Mouse (Mus musculus): ENCODE measurements around the gene Fam122a. TPM values are rescaled to one million over a fixed set of nuclear protein-coding genes. Genes with fewer than 3 reads are reported as not detected.

The Fam122a gene
- 12.6 and 18.0 TPM in 2 replicates for polyA plus RNA-seq (2011; ENCODE audit: insufficient read length, low read depth, missing spikeins)

GRCm38 (mm10) chr19:24476929-24477882 lies at the start of gene Fam122a:
Gene Fam122a, minus strand, starts transcription at chr19:24477356.
- H3K27ac ChIP-seq (ENCODE audit: insufficient read depth, low read length): peak within 1 kb of the TSS; percentile 43
- peak within 1 kb of the TSS; percentile 88 for H3K4me3 ChIP-seq (ENCODE audit: insufficient read depth, low read length)
- no peaks in the 10 kb centered on the region for H3K4me1 ChIP-seq (ENCODE audit: control insufficient read depth, insufficient read depth, low read length)
- TF ChIP-seq CTCF (IDR thresholded peaks at IDR 0.05; ENCODE audit: borderline replicate concordance, insufficient read depth, low read length): no peak
- TF ChIP-seq POLR2A (IDR thresholded peaks at IDR 0.05; ENCODE audit: low read depth, low read length): peak; percentile 86

GRCm38 (mm10) chr19:24523476-24524313 lies 46.5 kb upstream of the Fam122a start:
- TF ChIP-seq POLR2A (IDR thresholded peaks at IDR 0.05; ENCODE audit: low read depth, low read length) (no peak), CTCF (IDR thresholded peaks at IDR 0.05; ENCODE audit: borderline replicate concordance, insufficient read depth, low read length) (no peak)
- H3K27ac ChIP-seq (ENCODE audit: insufficient read depth, low read length): no peak overlapping the region
- H3K4me1 ChIP-seq (ENCODE audit: control insufficient read depth, insufficient read depth, low read length): no peaks in the 10 kb centered on the region
- no peak overlapping the region for H3K4me3 ChIP-seq (ENCODE audit: insufficient read depth, low read length)

DNA sequence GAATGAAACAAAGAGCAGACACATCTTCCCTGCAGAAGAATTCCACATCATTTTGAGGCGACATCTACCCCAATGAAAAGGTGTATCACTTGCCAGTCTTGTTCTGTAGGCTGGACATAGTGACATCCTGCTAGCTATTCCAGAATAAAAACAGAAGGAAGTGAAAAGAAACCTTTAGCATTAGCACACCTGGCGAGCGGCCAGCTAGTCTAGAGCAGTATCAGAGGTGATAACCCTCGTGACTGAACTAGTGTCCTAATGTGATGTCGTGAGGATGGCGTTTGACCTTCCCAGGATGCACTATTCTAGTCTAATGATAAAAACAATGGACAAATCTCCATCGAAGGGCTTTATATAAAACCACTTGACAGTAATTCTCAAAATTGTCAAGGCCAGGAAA lies 44.8 kb upstream of the Fam122a start:
- Histone ChIP-seq H3K27ac (ENCODE audit: insufficient read depth, low read length) (no peak overlapping the region), H3K4me3 (ENCODE audit: insufficient read depth, low read length) (no peak overlapping the region), H3K4me1 (ENCODE audit: control insufficient read depth, insufficient read depth, low read length) (no peaks in the 10 kb centered on the region)
- TF ChIP-seq CTCF (IDR thresholded peaks at IDR 0.05; ENCODE audit: borderline replicate concordance, insufficient read depth, low read length): no peak
- TF ChIP-seq POLR2A (IDR thresholded peaks at IDR 0.05; ENCODE audit: low read depth, low read length): no peak

DNA sequence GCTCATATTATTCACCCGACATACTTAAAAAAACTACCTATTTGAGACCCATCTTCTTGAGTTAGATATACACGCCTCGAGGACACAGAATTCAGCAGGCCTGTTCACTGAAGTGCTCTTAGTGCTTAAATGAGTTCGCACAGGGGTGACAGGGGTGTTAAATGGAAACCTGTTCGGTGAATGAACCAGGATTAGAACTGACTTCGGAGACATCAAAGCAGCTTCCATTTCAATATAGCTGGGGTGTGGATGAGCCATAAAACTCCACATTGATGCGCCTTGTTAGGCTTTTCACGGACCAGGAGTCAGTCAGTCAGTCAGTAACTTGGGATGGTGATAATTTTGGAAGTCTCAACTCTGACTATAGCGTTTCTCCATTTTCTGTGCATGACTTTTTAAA lies 44.0 kb upstream of the Fam122a start:
- Histone ChIP-seq H3K4me3 (ENCODE audit: insufficient read depth, low read length) (no peak overlapping the region), H3K27ac (ENCODE audit: insufficient read depth, low read length) (no peak overlapping the region), H3K4me1 (ENCODE audit: control insufficient read depth, insufficient read depth, low read length) (no peaks in the 10 kb centered on the region)
- no peak for TF ChIP-seq CTCF (IDR thresholded peaks at IDR 0.05; ENCODE audit: borderline replicate concordance, insufficient read depth, low read length)
- TF ChIP-seq POLR2A (IDR thresholded peaks at IDR 0.05; ENCODE audit: low read depth, low read length): no peak

- TF ChIP-seq CTCF (IDR thresholded peaks at IDR 0.05; ENCODE audit: borderline replicate concordance, insufficient read depth, low read length) (no peak), POLR2A (IDR thresholded peaks at IDR 0.05; ENCODE audit: low read depth, low read length) (no peak)
- H3K4me1 ChIP-seq (ENCODE audit: control insufficient read depth, insufficient read depth, low read length): no peaks in the 10 kb centered on the region
Measured at GRCm38 (mm10) chr19:24519732-24520409, 42.7 kb upstream of the Fam122a start.

DNA sequence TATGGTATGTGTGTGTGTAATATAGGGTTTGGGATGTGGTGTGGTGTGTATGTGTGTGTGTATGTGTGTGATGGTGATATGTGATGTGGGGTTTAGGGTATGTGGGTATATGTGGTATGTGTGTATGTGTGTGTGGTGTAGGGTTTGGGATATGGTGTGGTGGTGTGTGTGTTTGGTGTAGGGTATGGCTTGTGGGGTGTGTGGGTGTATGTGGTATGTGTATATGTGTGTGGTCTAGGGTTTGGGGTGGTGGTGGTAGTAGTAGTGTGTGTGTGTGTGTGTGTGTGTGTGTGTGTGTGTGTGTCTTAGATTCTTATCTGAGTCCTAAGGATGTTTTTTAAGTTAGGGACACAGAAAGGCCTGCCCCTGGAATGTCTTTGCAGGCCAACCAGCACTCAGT lies 41.2 kb upstream of the Fam122a start:
- Histone ChIP-seq H3K4me3 (ENCODE audit: insufficient read depth, low read length) (no peak overlapping the region), H3K27ac (ENCODE audit: insufficient read depth, low read length) (no peak overlapping the region), H3K4me1 (ENCODE audit: control insufficient read depth, insufficient read depth, low read length) (no peaks in the 10 kb centered on the region)
- TF ChIP-seq POLR2A (IDR thresholded peaks at IDR 0.05; ENCODE audit: low read depth, low read length) (no peak), CTCF (IDR thresholded peaks at IDR 0.05; ENCODE audit: borderline replicate concordance, insufficient read depth, low read length) (0 out of 2 replicates have a peak, but pooled peaks have one; percentile 3)

More at GRCm38 (mm10) chr19:24519732-24520409, 42.7 kb upstream of the Fam122a start:
- Histone ChIP-seq H3K4me3 (ENCODE audit: insufficient read depth, low read length) (no peak overlapping the region), H3K27ac (ENCODE audit: insufficient read depth, low read length) (no peak overlapping the region)

- Histone ChIP-seq H3K4me3 (ENCODE audit: insufficient read depth, low read length) (no peak overlapping the region), H3K4me1 (ENCODE audit: control insufficient read depth, insufficient read depth, low read length) (no peaks in the 10 kb centered on the region), H3K27ac (ENCODE audit: insufficient read depth, low read length) (no peak overlapping the region)
- TF ChIP-seq POLR2A (IDR thresholded peaks at IDR 0.05; ENCODE audit: low read depth, low read length) (no peak), CTCF (IDR thresholded peaks at IDR 0.05; ENCODE audit: borderline replicate concordance, insufficient read depth, low read length) (no peak)
Measured at GRCm38 (mm10) chr19:24517057-24517456, 39.9 kb upstream of the Fam122a start.

DNA sequence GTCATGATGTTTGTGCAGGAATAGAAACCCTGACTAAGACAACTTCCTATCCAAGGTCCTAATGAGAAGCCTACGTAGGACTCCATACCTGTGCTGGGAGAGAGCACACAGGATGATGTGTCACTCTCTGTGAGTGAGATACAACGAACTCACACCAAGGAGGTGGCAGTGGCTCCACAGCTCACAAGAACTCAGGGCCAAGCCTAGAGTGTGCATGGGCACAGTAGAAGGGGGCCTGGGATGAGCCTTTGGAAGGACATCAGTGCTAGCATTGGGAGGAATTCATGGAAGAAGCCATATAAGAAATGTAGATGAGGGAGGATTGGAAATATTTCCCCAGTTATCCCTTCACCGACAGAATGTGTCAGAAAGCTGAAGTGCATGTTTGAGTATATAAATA lies 38.8 kb upstream of the Fam122a start:
- H3K4me1 ChIP-seq (ENCODE audit: control insufficient read depth, insufficient read depth, low read length): no peaks in the 10 kb centered on the region
- TF ChIP-seq POLR2A (IDR thresholded peaks at IDR 0.05; ENCODE audit: low read depth, low read length) (no peak), CTCF (IDR thresholded peaks at IDR 0.05; ENCODE audit: borderline replicate concordance, insufficient read depth, low read length) (no peak)
- H3K4me3 ChIP-seq (ENCODE audit: insufficient read depth, low read length): no peak overlapping the region
- H3K27ac ChIP-seq (ENCODE audit: insufficient read depth, low read length): no peak overlapping the region
